Mouse (Mus musculus) intestine, embryonic 16.5 days (tissue): ENCODE measurements at regions not wholly inside any gene's neighbourhood (a gene's known extent, or its start where the extent isn't known, plus 50 kb on each side); places are given as distances from the start of the nearest gene placed in this dataset.

ENCODE experiments used
- ATAC-seq: fragments of 200-750 bp; cut with Nextera tagmentation; 2 replicates; pipeline ENCODE4 v1.8.0; 2017; ENCODE audit warnings: moderate TSS enrichment, moderate library complexity
- H3K27ac ChIP-seq: fragments of 300-500 bp; sonication (generic); 2 replicates; pipeline ENCODE4 v1.5.1; 2014; ENCODE audit warnings: mild to moderate bottlenecking, low read length
- H3K27me3 ChIP-seq: fragments of 300-500 bp; sonication (generic); replicated peaks from 2 replicates; pipeline ENCODE4 v1.6.1; 2014; ENCODE audit warnings: low read length, control low read depth, mixed read lengths; ENCODE audit not compliant: control insufficient read depth, insufficient read depth
- H3K36me3 ChIP-seq: fragments of 300-500 bp; sonication (generic); 2 replicates; pipeline ENCODE4 v1.6.1; 2014; ENCODE audit warnings: low read length, control low read depth; ENCODE audit not compliant: control insufficient read depth, insufficient read depth
- H3K4me1 ChIP-seq: fragments of 300-500 bp; sonication (generic); 2 replicates; pipeline ENCODE4 v1.6.1; 2014; ENCODE audit warnings: low read length, control low read depth, mixed read lengths; ENCODE audit not compliant: control insufficient read depth, insufficient read depth
- H3K4me2 ChIP-seq: fragments of 300-500 bp; sonication (generic); 2 replicates; pipeline ENCODE4 v1.6.1; 2014; ENCODE audit warnings: low read depth, low read length, control low read depth
- H3K4me3 ChIP-seq: fragments of 300-500 bp; sonication (generic); 2 replicates; pipeline ENCODE4 v1.5.1; 2014; ENCODE audit warnings: mild to moderate bottlenecking, low read length
- H3K9ac ChIP-seq: fragments of 300-500 bp; sonication (generic); 2 replicates; pipeline ENCODE4 v1.6.1; 2014; ENCODE audit warnings: low read depth, low read length
- H3K9me3 ChIP-seq: fragments of 300-500 bp; sonication (generic); 2 replicates; pipeline ENCODE4 v1.6.1; 2016; ENCODE audit warnings: low read length, control low read depth; ENCODE audit not compliant: control insufficient read depth
- WGBS: fragments of 180-500 bp; shearing (Covaris S2); extraction: QIAGEN DNeasy Blood & Tissue Kit; methylation state at CpG from one replicate; pipeline ENCODE4 v1.1.7; 2014; 5-methylcytosine and 5-hydroxymethylcytosine counted together

- H3K27ac ChIP-seq = no peak overlapping the region; the same call in 1 of the 2 replicates
- ATAC-seq = peak; percentile 66
- WGBS = 45% methylated on average over 8 of the region's 8 CpGs
Measured at GRCm38 (mm10) chr1:144330365-144331050, 81.5 kb upstream of the Rgs1 start.

DNA sequence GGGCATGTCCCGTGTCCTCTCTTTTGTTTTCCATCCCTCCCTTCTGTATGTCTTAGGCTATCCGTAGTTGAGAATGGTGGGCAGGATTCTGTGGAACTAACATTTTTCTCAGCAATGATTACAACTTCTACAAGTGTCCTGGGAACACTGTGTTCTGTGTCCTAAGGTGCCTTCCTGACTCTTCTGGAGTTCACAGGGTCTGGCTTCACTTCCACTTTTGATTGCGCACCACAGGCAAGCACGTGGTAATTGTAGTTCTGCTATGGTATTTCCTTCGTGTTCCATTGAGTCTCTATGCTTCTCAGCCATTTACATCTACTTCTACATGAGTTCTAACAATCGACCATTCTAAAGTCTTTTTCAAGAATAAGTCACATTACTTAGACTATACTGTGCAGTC lies 70.4 kb upstream of the Rgs1 start:
- no peak overlapping the region for H3K27ac ChIP-seq
- no peak for ATAC-seq
- no peaks in the 10 kb centered on the region for H3K9me3 ChIP-seq
- H3K4me1 ChIP-seq = no peaks in the 10 kb centered on the region
- H3K9ac ChIP-seq = no peak overlapping the region
- no peaks in the 10 kb centered on the region for H3K27me3 ChIP-seq
- H3K36me3 ChIP-seq = no peaks in the 10 kb centered on the region
- H3K4me2 ChIP-seq = no peak overlapping the region
- H3K4me3 ChIP-seq = no peak overlapping the region
- 84% methylated on average over 6 of the region's 6 CpGs for WGBS

More at GRCm38 (mm10) chr1:144330365-144331050, 81.5 kb upstream of the Rgs1 start:
- no peaks in the 10 kb centered on the region for H3K27me3 ChIP-seq
- no peaks in the 10 kb centered on the region for H3K4me1 ChIP-seq
- no peaks in the 10 kb centered on the region for H3K36me3 ChIP-seq
- no peak overlapping the region for H3K4me3 ChIP-seq
- H3K9ac ChIP-seq = no peak overlapping the region
- no peak overlapping the region for H3K4me2 ChIP-seq
- no peaks in the 10 kb centered on the region for H3K9me3 ChIP-seq

- Histone ChIP-seq H3K27me3 (no peaks in the 10 kb centered on the region), H3K4me1 (no peaks in the 10 kb centered on the region), H3K9me3 (no peaks in the 10 kb centered on the region), H3K4me3 (no peak overlapping the region), H3K27ac (no peak overlapping the region), H3K9ac (no peak overlapping the region), H3K4me2 (no peak overlapping the region), H3K36me3 (no peaks in the 10 kb centered on the region)
- 70% methylated on average over 1 of the region's 1 CpGs for WGBS
- ATAC-seq = no peak
Measured at GRCm38 (mm10) chr1:144318289-144318688, 69.2 kb upstream of the Rgs1 start.

GRCm38 (mm10) chr1:144317560-144317959 lies 68.5 kb upstream of the Rgs1 start:
- no peaks in the 10 kb centered on the region for H3K36me3 ChIP-seq
- ATAC-seq = no peak

DNA sequence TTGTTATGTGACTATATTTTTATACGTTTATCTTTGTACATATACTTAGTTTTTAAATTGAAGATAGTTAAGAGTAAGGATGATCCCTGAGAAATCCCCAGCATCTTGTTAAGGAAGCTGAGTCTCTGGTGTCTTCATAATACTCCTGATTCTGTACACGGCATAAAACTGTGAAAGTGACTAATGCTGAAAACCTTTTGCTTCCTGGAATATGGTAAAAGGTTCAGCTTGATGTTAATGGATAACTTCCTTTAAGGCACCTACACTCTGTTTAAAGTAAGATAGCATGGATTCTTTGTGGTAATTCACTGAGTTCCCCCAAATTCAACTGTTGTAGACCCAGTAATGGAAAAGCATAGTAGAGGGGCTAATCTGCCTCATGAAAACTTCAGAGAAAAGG lies 67.2 kb upstream of the Rgs1 start:
- Histone ChIP-seq H3K9me3 (no peaks in the 10 kb centered on the region), H3K4me1 (no peaks in the 10 kb centered on the region), H3K36me3 (no peaks in the 10 kb centered on the region), H3K27ac (no peak overlapping the region), H3K4me3 (no peak overlapping the region), H3K4me2 (no peak overlapping the region), H3K27me3 (no peaks in the 10 kb centered on the region), H3K9ac (no peak overlapping the region)
- no peak for ATAC-seq
- 76% methylated on average over 2 of the region's 2 CpGs for WGBS

More at GRCm38 (mm10) chr1:144317560-144317959, 68.5 kb upstream of the Rgs1 start:
- no peaks in the 10 kb centered on the region for H3K27me3 ChIP-seq
- H3K27ac ChIP-seq = no peak overlapping the region
- H3K4me2 ChIP-seq = no peak overlapping the region
- no peak overlapping the region for H3K4me3 ChIP-seq
- H3K9me3 ChIP-seq = no peaks in the 10 kb centered on the region
- 65% methylated on average over 3 of the region's 3 CpGs for WGBS
- H3K9ac ChIP-seq = no peak overlapping the region
- no peaks in the 10 kb centered on the region for H3K4me1 ChIP-seq

DNA sequence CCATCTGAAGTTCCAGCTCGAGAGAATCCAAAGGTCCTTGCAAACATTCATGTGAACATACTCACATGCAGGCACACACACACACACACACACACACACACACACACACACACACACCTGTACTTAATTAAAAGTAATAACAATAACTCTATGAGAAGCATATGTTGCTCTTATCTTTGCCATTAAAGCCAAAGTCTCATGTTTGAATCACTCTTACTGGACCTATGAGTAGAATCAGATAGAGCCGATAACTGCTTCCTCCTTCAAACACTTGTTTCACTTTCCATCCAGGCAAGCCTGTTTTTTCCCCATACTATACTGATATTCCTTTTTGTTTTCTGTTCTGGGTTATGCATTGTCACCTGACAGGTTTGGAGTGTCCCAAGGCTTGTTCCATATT lies 65.3 kb upstream of the Rgs1 start:
- no peaks in the 10 kb centered on the region for H3K36me3 ChIP-seq
- no peaks in the 10 kb centered on the region for H3K27me3 ChIP-seq
- no peak overlapping the region for H3K27ac ChIP-seq
- H3K9ac ChIP-seq = no peak overlapping the region
- H3K4me3 ChIP-seq = no peak overlapping the region
- H3K4me2 ChIP-seq = no peak overlapping the region
- H3K9me3 ChIP-seq = no peaks in the 10 kb centered on the region
- ATAC-seq = no peak
- 93% methylated on average over 2 of the region's 2 CpGs for WGBS
- no peaks in the 10 kb centered on the region for H3K4me1 ChIP-seq

DNA sequence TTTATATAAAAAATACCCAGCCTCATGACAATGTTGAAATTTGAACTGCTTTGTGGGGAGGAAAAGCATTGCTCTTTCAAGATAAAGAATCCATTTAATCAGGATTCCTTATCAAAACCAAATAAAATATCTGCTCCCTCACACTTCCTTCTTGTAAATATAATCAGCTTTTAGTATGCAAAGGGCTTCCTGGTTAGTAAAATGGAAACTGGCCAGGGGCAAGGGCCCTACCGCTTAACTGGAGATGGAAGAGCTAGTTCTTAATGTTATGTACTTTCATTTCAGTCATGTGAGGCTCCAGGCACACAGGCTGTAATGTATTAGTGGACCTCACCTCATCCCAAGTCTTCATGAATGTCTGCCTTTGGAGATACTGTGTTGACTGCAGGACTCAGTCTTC lies 64.3 kb upstream of the Rgs1 start:
- WGBS = 84% methylated on average over 1 of the region's 1 CpGs
- H3K4me1 ChIP-seq = no peaks in the 10 kb centered on the region
- no peaks in the 10 kb centered on the region for H3K36me3 ChIP-seq
- H3K9ac ChIP-seq = no peak overlapping the region
- no peak overlapping the region for H3K4me3 ChIP-seq
- no peaks in the 10 kb centered on the region for H3K27me3 ChIP-seq
- ATAC-seq = no peak
- H3K9me3 ChIP-seq = no peaks in the 10 kb centered on the region
- H3K4me2 ChIP-seq = no peak overlapping the region
- no peak overlapping the region for H3K27ac ChIP-seq

DNA sequence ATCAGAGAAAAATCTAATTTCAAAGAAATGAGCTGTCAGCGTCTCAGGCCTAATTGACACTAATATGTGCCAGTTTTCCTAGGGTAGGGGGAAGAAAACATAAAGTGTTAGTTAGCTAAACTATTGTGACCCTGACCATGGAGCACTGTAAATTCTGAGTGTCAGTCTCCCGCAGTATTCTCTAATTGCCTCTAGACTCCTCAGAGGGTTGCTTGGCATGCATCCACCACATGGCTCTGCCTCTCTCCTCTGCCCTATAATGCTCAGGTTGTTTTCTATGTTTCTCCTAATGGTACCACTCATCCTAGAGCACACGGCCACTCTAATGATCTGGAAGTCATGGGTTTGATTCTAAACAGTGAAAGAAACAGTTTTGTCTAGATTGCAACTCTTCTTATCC lies 60.9 kb upstream of the Rgs1 start:
- Histone ChIP-seq H3K36me3 (no peaks in the 10 kb centered on the region), H3K27ac (no peak overlapping the region), H3K27me3 (no peaks in the 10 kb centered on the region), H3K4me2 (no peak overlapping the region), H3K9me3 (no peaks in the 10 kb centered on the region), H3K4me3 (no peak overlapping the region), H3K4me1 (no peaks in the 10 kb centered on the region), H3K9ac (no peak overlapping the region)
- 62% methylated on average over 3 of the region's 3 CpGs for WGBS
- ATAC-seq = no peak

- WGBS = 81% methylated on average over 5 of the region's 5 CpGs
- H3K27me3 ChIP-seq = no peaks in the 10 kb centered on the region
- no peak overlapping the region for H3K9ac ChIP-seq
- H3K4me1 ChIP-seq = no peaks in the 10 kb centered on the region
- no peak overlapping the region for H3K27ac ChIP-seq
- no peaks in the 10 kb centered on the region for H3K36me3 ChIP-seq
- ATAC-seq = no peak
- no peaks in the 10 kb centered on the region for H3K9me3 ChIP-seq
- H3K4me2 ChIP-seq = no peak overlapping the region
- H3K4me3 ChIP-seq = no peak overlapping the region
Measured at GRCm38 (mm10) chr1:144308313-144308712, 59.3 kb upstream of the Rgs1 start.

- Histone ChIP-seq H3K9me3 (no peaks in the 10 kb centered on the region), H3K9ac (no peak overlapping the region), H3K27me3 (no peaks in the 10 kb centered on the region), H3K4me1 (no peaks in the 10 kb centered on the region), H3K4me3 (no peak overlapping the region), H3K36me3 (no peaks in the 10 kb centered on the region), H3K4me2 (no peak overlapping the region), H3K27ac (no peak overlapping the region)
- ATAC-seq = no peak
- 90% methylated on average over 2 of the region's 2 CpGs for WGBS
Measured at GRCm38 (mm10) chr1:144307854-144308285, 58.8 kb upstream of the Rgs1 start.
